Mouse (Mus musculus) small intestine, adult 2 months (tissue): ENCODE results near the gene Hapln2. TPM values are rescaled to one million over a fixed set of nuclear protein-coding genes. Genes with fewer than 3 reads are reported as not detected.

ENCODE experiments used
- H3K27ac ChIP-seq: fragments of 200-500 bp; 2 replicates; pipeline ENCODE4 v1.5.1; 2012; ENCODE audit warnings: low read depth, low read length, control low read depth, inconsistent platforms; ENCODE audit not compliant: insufficient read depth
- H3K27me3 ChIP-seq: fragments of 200-500 bp; 2 replicates; pipeline ENCODE4 v1.6.1; 2012; ENCODE audit warnings: mild to moderate bottlenecking, moderate library complexity, low read length, inconsistent platforms; ENCODE audit not compliant: control insufficient read depth, insufficient read depth
- H3K36me3 ChIP-seq: fragments of 200-500 bp; 2 replicates; pipeline ENCODE4 v1.6.1; 2012; ENCODE audit warnings: mild to moderate bottlenecking, low read length, control low read depth, inconsistent platforms; ENCODE audit not compliant: control insufficient read depth, insufficient read depth
- H3K4me1 ChIP-seq: fragments of 200-500 bp; 2 replicates; pipeline ENCODE4 v1.6.1; 2012; ENCODE audit warnings: low read length, inconsistent platforms, mixed read lengths; ENCODE audit not compliant: control insufficient read depth, insufficient read depth, insufficient read length
- H3K4me3 ChIP-seq: fragments of 200-500 bp; 2 replicates; pipeline ENCODE4 v1.5.1; 2012; ENCODE audit warnings: low read depth, mild to moderate bottlenecking, control low read depth, inconsistent platforms, low read length, moderate library complexity
- CTCF ChIP-seq: fragments of 200-500 bp; IDR thresholded peaks from 2 replicates; pipeline ENCODE4 v1.5.1; 2012; ENCODE audit warnings: low read depth, mild to moderate bottlenecking, control low read depth, inconsistent platforms, low read length, moderate library complexity, mixed read lengths; ENCODE audit not compliant: insufficient replicate concordance, insufficient read length; ENCODE audit errors: extremely low read depth
- POLR2A ChIP-seq: fragments of 200-500 bp; IDR thresholded peaks from 2 replicates; pipeline ENCODE4 v1.6.1; 2012; ENCODE audit warnings: low read depth, mild to moderate bottlenecking, control low read depth, inconsistent platforms, low read length, moderate library complexity
- WGBS: fragments of 180-500 bp; shearing (Covaris S2); methylation state at CpG from one replicate; pipeline ENCODE4 v1.1.7; 2018; 5-methylcytosine and 5-hydroxymethylcytosine counted together
- polyA plus RNA-seq: library from polyadenylated mRNA; depleted of rRNA; stranded (reverse); fragments of >200 nt; gene quantifications from 2 replicates; pipeline ENCODE4 v1.2.3, GENCODE M21; 2012

Gene Hapln2
- polyA plus RNA-seq, 1 experiment, result not detected

GRCm38 (mm10) chr3:87995331-87995730 is 32.1 kb downstream of the Hapln2 start:
- Histone ChIP-seq H3K4me1 (peaks cover 5% of the 10 kb centered on the region), H3K4me3 (no peak overlapping the region), H3K27ac (no peak overlapping the region), H3K36me3 (no peaks in the 10 kb centered on the region), H3K27me3 (peaks cover 47% of the 10 kb centered on the region)
- WGBS, result 37% methylated on average over 11 of the region's 11 CpGs
- no peak for TF ChIP-seq POLR2A
- TF ChIP-seq CTCF, result no peak

GRCm38 (mm10) chr3:87993436-87993835 is 33.9 kb downstream of the Hapln2 start:
- peaks cover 29% of the 10 kb centered on the region for H3K27me3 ChIP-seq
- H3K36me3 ChIP-seq, result no peaks in the 10 kb centered on the region
- H3K4me3 ChIP-seq, result no peak overlapping the region
- H3K27ac ChIP-seq, result no peak overlapping the region
- H3K4me1 ChIP-seq, result peaks cover 5% of the 10 kb centered on the region
- 2% methylated on average over 6 of the region's 6 CpGs for WGBS
- no peak for TF ChIP-seq POLR2A
- TF ChIP-seq CTCF, result no peak

- no peak overlapping the region for H3K27ac ChIP-seq
- TF ChIP-seq CTCF (no peak), POLR2A (no peak)
- WGBS, result 29% methylated on average over 10 of the region's 10 CpGs
- H3K4me1 ChIP-seq, result no peaks in the 10 kb centered on the region; the same call in 1 of the 2 replicates
- peaks cover 4% of the 10 kb centered on the region; the same call in 1 of the 2 replicates for H3K27me3 ChIP-seq
- no peaks in the 10 kb centered on the region for H3K36me3 ChIP-seq
- H3K4me3 ChIP-seq, result no peak overlapping the region
These were observed 37.4 kb downstream of the Hapln2 start for GRCm38 (mm10) chr3:87989935-87990334.

- Histone ChIP-seq H3K27ac (no peak overlapping the region), H3K4me3 (peak overlapping the region; percentile 38), H3K27me3 (peaks cover 4% of the 10 kb centered on the region; the same call in 1 of the 2 replicates), H3K36me3 (no peaks in the 10 kb centered on the region), H3K4me1 (peaks cover 2% of the 10 kb centered on the region; the same call in 1 of the 2 replicates)
- TF ChIP-seq CTCF (no peak), POLR2A (no peak)
- 11% methylated on average over 15 of the region's 15 CpGs for WGBS
These were observed 39.3 kb downstream of the Hapln2 start for GRCm38 (mm10) chr3:87988068-87988467.

GRCm38 (mm10) chr3:87987633-87988032 is 39.8 kb downstream of the Hapln2 start:
- Histone ChIP-seq H3K4me1 (peaks cover 5% of the 10 kb centered on the region), H3K4me3 (peak overlapping the region; percentile 38), H3K27ac (no peak overlapping the region), H3K27me3 (peaks cover 4% of the 10 kb centered on the region; the same call in 1 of the 2 replicates), H3K36me3 (no peaks in the 10 kb centered on the region)
- 1% methylated on average over 15 of the region's 15 CpGs for WGBS
- no peak for TF ChIP-seq CTCF
- TF ChIP-seq POLR2A, result no peak; the same call in 1 of the 2 replicates

GRCm38 (mm10) chr3:87986868-87987267 is 40.5 kb downstream of the Hapln2 start:
- Histone ChIP-seq H3K4me3 (peak overlapping the region; percentile 32), H3K27me3 (peaks cover 4% of the 10 kb centered on the region; the same call in 1 of the 2 replicates), H3K36me3 (no peaks in the 10 kb centered on the region), H3K4me1 (peaks cover 13% of the 10 kb centered on the region), H3K27ac (no peak overlapping the region)
- WGBS, result under 1% methylated on average over 17 of the region's 17 CpGs
- peak; percentile 99 for TF ChIP-seq CTCF
- TF ChIP-seq POLR2A, result no peak

GRCm38 (mm10) chr3:87985505-87986320 is 41.7 kb downstream of the Hapln2 start:
- TF ChIP-seq POLR2A, result no peak
- TF ChIP-seq CTCF, result no peak
- H3K27me3 ChIP-seq, result peaks cover 4% of the 10 kb centered on the region; the same call in 1 of the 2 replicates
- H3K4me3 ChIP-seq, result no peak overlapping the region
- WGBS, result 47% methylated on average over 12 of the region's 12 CpGs
- H3K4me1 ChIP-seq, result peaks cover 16% of the 10 kb centered on the region
- no peaks in the 10 kb centered on the region for H3K36me3 ChIP-seq
- H3K27ac ChIP-seq, result no peak overlapping the region
